Mouse (Mus musculus): Measurements from ENCODE around the gene Myt1l. TPM values are rescaled to one million over a fixed set of nuclear protein-coding genes. Genes with fewer than 3 reads are reported as not detected.

Myt1l gene
- total RNA-seq, 1 experiment from 2014 or later = not detected

DNA sequence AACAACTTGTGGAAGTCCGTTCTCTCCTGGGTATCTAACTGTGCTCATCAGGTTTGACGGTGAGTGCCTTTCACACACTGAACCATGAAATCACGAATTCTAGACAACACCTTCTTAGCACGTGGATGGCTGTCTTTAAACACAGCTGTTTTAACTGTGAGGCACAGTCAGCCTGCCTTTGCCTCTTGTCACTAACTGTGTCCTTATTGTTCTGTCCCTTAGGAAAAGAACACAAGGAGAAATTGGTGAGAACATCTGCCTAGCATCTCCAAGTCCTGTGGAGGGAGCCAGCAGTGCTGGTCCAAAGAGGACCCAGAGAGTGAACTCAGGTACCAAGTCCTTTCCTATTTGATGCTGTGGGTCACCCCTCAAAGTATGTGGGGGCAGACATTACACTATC lies 115.9 kb downstream of the Myt1l start:
- ATAC-seq (ENCODE audit: extremely low read depth, insufficient number of reproducible peaks, low FRiP score, poor library complexity, severe bottlenecking) = no peak

- no peak for ATAC-seq (ENCODE audit: extremely low read depth, insufficient number of reproducible peaks, low FRiP score, poor library complexity, severe bottlenecking)
These were observed 116.5 kb downstream of the Myt1l start for GRCm38 (mm10) chr12:29644721-29645120.

DNA sequence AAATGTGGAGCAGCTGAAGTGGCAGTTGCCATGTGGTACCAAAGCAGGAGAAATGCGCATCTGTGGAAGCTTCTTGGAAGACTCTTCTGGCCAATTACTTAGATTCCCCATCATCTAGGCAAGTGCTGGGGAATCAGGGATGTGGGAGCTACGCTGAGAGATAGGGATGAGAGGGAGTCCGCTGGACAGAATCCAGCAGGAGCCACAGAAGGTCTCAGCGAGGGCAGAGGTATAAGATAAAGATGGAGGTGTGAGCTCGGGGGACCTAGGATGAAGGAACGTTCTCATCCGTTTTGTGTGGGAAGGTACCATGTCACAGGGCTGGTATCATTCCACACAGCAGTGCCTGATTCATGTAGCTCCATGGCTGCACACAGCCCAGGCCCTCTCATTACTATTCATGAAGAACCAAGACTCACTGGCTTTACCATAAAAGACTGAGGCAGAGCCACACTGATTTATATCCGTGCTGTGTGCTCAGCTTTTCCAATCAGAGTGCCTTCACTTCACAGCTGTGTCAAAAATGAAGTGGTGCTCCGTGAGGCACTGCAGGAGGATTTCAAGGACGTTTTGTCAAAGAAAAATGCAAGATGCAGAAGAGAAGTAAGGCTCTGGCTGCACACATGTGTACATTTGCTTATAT lies 121.4 kb downstream of the Myt1l start:
- no peak for ATAC-seq (ENCODE audit: extremely low read depth, insufficient number of reproducible peaks, low FRiP score, poor library complexity, severe bottlenecking)

- no peak for ATAC-seq (ENCODE audit: extremely low read depth, insufficient number of reproducible peaks, low FRiP score, poor library complexity, severe bottlenecking)
These were observed 124.3 kb downstream of the Myt1l start for GRCm38 (mm10) chr12:29652516-29652915.

GRCm38 (mm10) chr12:29655197-29655632 lies 127.0 kb downstream of the Myt1l start:
- ATAC-seq (ENCODE audit: extremely low read depth, insufficient number of reproducible peaks, low FRiP score, poor library complexity, severe bottlenecking) = no peak

DNA sequence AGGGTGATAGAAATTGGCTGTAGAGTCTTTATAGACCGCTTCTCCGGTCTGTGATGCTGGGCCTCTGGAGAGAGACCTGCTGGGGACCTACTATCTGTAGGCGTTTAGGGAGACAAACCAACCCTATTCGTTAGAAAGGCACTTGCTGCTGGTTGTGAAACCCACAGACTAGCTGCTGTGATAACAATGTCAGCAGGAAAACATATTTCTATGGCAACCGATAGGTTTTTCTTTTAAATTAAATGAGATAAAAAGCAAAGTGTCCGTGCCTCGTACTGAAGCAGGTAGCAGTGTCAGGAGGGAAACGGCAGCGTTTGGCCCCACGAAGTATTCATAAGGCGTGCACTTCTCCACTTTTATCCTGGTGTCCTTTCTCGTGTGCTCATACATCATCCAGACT lies 127.5 kb downstream of the Myt1l start:
- ATAC-seq (ENCODE audit: extremely low read depth, insufficient number of reproducible peaks, low FRiP score, poor library complexity, severe bottlenecking) = no peak

DNA sequence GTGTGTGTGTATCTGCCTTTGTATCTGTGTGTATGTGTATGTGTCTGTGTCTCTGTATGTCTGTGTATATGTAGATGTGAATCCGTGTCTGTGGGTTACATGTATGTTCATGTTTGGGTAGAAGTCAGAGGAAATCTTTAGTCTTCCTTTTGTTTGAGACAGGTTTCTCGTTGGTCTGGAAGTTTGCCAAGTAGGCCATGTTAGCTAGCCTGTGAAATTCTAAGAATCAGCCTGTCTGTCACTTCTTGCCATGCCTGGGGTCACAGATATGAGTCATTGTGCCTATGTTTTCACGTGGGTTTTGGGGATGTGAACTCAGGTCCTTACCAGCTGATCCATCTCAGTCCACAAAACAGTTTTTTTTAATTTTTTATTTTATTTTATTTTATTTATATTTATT lies 128.9 kb downstream of the Myt1l start:
- ATAC-seq (ENCODE audit: extremely low read depth, insufficient number of reproducible peaks, low FRiP score, poor library complexity, severe bottlenecking) = no peak

- ATAC-seq (ENCODE audit: extremely low read depth, insufficient number of reproducible peaks, low FRiP score, poor library complexity, severe bottlenecking) = no peak
These were observed 129.7 kb downstream of the Myt1l start for GRCm38 (mm10) chr12:29657870-29658269.

DNA sequence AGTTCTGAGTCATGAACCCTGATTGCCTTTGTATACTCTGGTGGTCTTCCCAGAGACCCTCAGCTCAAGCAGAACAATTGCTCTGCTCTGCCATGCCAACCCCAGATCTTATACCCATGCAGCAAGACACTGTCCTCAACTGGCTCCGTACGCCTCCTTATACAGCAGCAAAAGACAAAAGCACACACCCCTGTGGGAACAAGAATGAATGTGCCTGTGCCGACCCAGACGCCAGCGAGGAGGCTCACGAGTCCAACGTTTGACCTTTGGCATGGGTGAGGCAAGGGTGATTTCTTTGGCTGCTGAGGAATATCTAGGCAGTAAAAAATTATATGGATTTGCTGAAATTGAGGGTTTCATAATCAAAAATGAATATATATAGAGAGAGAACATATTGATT lies 143.8 kb downstream of the Myt1l start:
- no peak for ATAC-seq (ENCODE audit: extremely low read depth, insufficient number of reproducible peaks, low FRiP score, poor library complexity, severe bottlenecking)

GRCm38 (mm10) chr12:29675594-29676362 lies 147.6 kb downstream of the Myt1l start:
- no peak for ATAC-seq (ENCODE audit: extremely low read depth, insufficient number of reproducible peaks, low FRiP score, poor library complexity, severe bottlenecking)

GRCm38 (mm10) chr12:29682384-29682783 lies 154.2 kb downstream of the Myt1l start:
- ATAC-seq (ENCODE audit: extremely low read depth, insufficient number of reproducible peaks, low FRiP score, poor library complexity, severe bottlenecking) = no peak

DNA sequence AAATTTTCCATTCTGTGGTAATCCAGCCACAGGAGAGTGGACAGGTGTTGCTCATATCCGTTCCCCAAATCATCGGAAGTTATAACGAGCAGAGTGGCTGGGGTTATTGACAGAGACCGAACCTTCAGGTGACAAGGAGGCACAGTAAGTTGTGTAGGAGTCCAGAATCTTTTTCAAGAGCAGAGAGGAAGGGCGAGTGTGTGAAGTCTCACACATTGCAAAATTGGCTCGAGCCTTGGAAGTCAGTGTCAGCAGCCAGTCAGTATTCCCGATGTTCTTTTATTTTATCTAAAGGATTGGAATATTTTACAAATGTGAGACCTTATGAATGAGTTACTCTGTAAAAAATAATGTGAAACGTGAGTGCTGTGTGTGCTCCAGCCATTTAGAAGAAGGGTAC lies 154.8 kb downstream of the Myt1l start:
- no peak for ATAC-seq (ENCODE audit: extremely low read depth, insufficient number of reproducible peaks, low FRiP score, poor library complexity, severe bottlenecking)

GRCm38 (mm10) chr12:29686241-29686640 lies 158.1 kb downstream of the Myt1l start:
- ATAC-seq (ENCODE audit: extremely low read depth, insufficient number of reproducible peaks, low FRiP score, poor library complexity, severe bottlenecking) = no peak

- ATAC-seq (ENCODE audit: extremely low read depth, insufficient number of reproducible peaks, low FRiP score, poor library complexity, severe bottlenecking) = no peak
These were observed 163.4 kb downstream of the Myt1l start for GRCm38 (mm10) chr12:29691566-29691965.

DNA sequence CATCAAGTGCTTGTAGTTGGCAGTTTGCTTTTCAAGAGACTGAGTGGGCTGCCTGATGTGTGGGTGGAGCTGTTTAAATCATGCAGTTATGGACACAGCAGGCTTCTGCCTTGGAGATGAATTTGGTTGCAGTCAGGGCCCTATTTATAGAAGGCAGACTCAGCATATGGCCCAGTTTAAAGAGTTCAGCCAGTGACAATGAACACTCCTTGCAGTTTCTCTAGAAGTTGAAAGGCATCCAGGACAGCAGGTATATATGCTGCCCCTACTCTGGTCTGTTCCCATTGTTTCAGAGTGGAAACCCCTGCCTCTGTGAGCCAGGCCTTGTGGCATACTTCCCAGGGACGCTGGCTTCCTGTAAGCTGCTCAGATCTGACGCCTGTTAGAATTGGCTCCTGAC lies 167.0 kb downstream of the Myt1l start:
- ATAC-seq (ENCODE audit: extremely low read depth, insufficient number of reproducible peaks, low FRiP score, poor library complexity, severe bottlenecking) = no peak

DNA sequence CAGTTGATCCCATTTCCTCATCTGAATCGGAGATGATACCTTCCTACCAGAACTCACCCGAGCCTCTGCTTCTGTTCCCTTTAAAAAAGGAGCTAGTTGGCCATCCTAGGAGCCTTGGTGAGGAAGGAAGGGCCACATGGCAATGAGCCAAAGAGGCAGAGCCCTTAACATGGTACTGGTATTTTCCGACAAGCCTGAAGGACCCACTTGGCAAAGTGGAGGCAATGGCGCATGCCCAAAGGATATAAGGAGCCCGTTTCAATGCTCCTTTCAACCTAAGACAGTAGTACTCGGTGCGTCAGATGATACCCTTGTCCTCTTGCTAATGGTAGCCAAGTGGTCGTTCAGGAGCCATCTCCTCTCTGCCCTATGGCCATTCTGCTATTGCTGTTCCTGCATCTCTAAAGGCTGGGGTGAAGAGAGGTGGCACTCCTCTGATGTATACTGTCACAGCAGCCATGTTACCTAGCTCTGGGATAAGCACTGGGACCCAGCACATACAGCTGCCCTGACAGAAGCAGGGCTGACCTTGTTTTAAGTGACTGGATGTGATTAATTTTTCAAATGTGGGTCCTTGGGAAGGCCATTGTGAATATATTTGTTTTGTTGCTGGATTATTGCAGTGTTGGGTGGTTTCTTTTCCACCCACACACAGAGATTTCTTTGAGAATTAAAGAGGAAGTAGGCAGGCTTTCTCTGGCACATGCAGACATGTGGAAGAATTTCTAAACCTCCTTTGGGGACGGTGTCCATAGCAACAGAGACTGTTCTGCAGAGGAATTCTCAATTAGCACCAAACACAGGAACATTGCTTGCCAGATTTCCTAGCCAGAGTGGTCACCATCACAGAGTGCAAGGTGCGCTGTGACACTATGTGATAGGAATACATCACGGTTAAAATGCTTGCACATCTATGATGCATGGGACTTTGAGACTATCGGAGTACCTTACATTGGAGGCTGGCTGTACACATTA lies 169.6 kb downstream of the Myt1l start:
- no peak for ATAC-seq (ENCODE audit: extremely low read depth, insufficient number of reproducible peaks, low FRiP score, poor library complexity, severe bottlenecking)

- ATAC-seq (ENCODE audit: extremely low read depth, insufficient number of reproducible peaks, low FRiP score, poor library complexity, severe bottlenecking) = no peak
These were observed 170.4 kb downstream of the Myt1l start for GRCm38 (mm10) chr12:29698541-29698940.

DNA sequence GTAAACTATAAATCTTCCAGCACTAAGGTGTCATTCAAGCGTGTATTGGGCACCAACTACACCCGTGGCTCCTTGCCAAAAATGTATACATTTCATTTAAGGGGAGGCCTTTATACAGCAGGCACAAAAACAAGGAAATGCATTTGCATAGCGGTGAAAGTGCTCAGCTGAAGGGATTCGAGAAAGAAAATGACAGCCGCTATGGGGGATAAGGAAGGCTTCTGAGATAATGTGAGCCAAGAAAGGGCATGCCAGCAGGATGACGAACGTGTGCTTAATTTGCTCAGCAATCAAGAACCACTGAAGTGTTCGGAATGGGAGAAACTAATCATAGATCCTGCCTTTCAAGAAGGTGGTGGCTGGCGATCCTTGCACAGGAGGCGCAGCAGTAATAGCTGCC lies 170.8 kb downstream of the Myt1l start:
- ATAC-seq (ENCODE audit: extremely low read depth, insufficient number of reproducible peaks, low FRiP score, poor library complexity, severe bottlenecking) = no peak

- no peak for ATAC-seq (ENCODE audit: extremely low read depth, insufficient number of reproducible peaks, low FRiP score, poor library complexity, severe bottlenecking)
These were observed 171.2 kb downstream of the Myt1l start for GRCm38 (mm10) chr12:29699386-29699785.
